Mouse (Mus musculus) embryonic fibroblast, embryonic 13.5 days (primary cell): ENCODE results near the gene Foxp1. TPM values are rescaled to one million over a fixed set of nuclear protein-coding genes. Genes with fewer than 3 reads are reported as not detected.

ENCODE experiments used
- H3K27ac ChIP-seq: 2 replicates; pipeline ENCODE4 v1.5.1; 2012; ENCODE audit warnings: low read length, control low read depth, inconsistent platforms; ENCODE audit not compliant: insufficient read depth
- H3K4me1 ChIP-seq: 2 replicates; pipeline ENCODE4 v1.6.1; 2011; ENCODE audit warnings: low read length; ENCODE audit not compliant: control insufficient read depth, insufficient read depth
- H3K4me3 ChIP-seq: 2 replicates; pipeline ENCODE4 v1.5.1; 2011; ENCODE audit warnings: mild to moderate bottlenecking, control low read depth, low read length; ENCODE audit not compliant: insufficient read depth
- CTCF ChIP-seq: IDR thresholded peaks from 2 replicates; pipeline ENCODE4 v1.5.1; 2011; ENCODE audit warnings: mild to moderate bottlenecking, control low read depth, low read length, moderate library complexity, borderline replicate concordance; ENCODE audit not compliant: insufficient read depth
- POLR2A ChIP-seq: IDR thresholded peaks from 2 replicates; pipeline ENCODE4 v1.6.1; 2011; ENCODE audit warnings: low read depth, mild to moderate bottlenecking, control low read depth, low read length, moderate library complexity
- polyA plus RNA-seq: library from polyadenylated mRNA; stranded (reverse); fragments of >200 nt; gene quantifications from 2 replicates; pipeline ENCODE4 v1.2.4, GENCODE M21; 2011; ENCODE audit warnings: low read depth; ENCODE audit not compliant: missing spikeins, insufficient read length

The Foxp1 gene
- polyA plus RNA-seq, 1 experiment = 137 TPM

DNA sequence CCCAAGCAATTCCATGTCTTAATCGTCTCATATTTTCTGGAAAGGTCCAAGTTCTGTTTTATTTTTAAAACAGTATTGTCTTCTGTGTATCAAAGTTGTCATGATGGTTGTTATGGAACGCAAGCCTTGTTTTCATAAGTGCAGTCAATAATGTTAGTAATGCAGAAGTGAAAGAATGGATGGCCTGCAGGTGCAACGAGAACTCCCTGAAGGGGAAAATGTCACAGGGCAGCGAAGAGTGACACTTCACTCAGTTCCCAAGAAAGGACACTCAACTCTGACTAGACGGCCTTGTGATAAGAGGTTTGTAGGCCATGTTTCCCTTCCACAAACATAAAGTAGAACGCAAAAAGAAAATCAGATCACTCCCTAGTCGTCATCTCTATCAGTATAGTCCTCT, 469.4 kb downstream of the Foxp1 start:
- Histone ChIP-seq H3K27ac (no peak overlapping the region), H3K4me1 (no peaks in the 10 kb centered on the region; the same call in 1 of the 2 replicates), H3K4me3 (no peak overlapping the region)
- TF ChIP-seq CTCF (no peak), POLR2A (no peak)

DNA sequence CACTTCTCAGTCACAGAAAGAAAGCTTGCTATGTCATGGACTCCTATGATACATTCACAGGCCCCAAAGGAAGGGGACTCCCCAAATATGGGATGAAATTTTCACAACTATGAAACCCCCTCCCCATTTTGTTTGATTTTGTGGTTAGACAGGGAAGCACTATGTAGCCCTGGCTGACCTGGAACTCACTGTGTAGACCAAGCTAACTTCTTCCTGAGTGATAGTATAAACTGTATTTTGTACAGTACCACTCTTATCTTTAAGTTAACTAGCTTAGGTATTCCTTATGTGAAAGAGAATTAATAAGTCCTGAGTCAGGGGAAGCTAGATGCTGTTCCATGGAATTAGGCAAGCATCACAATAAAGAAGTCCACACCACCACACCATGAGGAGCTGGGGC, 470.8 kb downstream of the Foxp1 start:
- Histone ChIP-seq H3K4me1 (no peaks in the 10 kb centered on the region; the same call in 1 of the 2 replicates), H3K4me3 (no peak overlapping the region), H3K27ac (no peak overlapping the region)
- TF ChIP-seq CTCF = no peak

GRCm38 (mm10) chr6:99050288-99051006, 472.1 kb downstream of the Foxp1 start:
- H3K4me3 ChIP-seq = no peak overlapping the region
- TF ChIP-seq POLR2A (no peak), CTCF (no peak)
- H3K27ac ChIP-seq = no peak overlapping the region
- no peaks in the 10 kb centered on the region for H3K4me1 ChIP-seq

GRCm38 (mm10) chr6:99047322-99047721, 475.2 kb downstream of the Foxp1 start:
- H3K27ac ChIP-seq = no peak overlapping the region
- peaks cover 9% of the 10 kb centered on the region; the same call in 1 of the 2 replicates for H3K4me1 ChIP-seq
- H3K4me3 ChIP-seq = no peak overlapping the region
- TF ChIP-seq POLR2A (no peak), CTCF (no peak)

DNA sequence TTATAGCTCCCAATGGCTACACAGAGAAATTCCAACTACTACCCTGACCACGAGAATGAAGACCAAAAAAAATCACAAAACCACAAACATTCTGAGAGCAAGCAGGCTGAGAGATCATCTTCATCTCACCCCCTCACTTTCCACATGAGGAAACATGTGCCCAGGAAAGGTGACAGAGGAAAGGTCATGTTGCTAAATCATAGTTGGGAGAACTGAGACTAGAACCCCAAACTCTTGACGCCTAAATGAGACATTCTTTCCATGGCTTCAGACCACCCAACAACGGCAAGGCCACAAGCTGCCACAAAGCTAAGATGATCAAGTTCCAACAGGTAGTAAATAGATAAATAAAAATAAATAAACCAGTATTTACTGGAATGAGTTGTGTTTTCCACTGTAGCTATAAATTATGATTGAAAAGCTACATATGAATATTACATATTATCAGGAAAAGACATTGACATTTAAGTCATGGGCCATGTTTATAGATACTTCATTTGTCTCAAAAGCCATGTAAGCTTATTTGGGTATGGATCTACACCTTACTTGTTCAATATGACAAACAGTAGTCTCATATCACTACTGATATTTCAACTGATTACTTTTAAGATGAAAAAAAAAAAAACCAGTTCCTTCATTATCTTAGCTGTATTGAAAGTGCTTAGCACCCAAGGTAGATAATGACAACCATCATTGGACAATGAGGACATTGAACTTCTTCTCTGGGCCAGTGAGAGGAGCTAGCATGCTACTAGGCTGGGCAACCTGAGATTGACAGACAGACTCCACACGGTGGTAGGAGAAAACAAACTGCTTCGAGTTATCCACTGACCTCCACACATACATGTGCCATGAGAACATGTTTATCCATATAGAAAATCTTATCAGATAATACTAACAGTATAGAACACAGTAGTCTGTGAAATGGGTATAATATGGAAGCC, 476.4 kb downstream of the Foxp1 start:
- no peak for TF ChIP-seq CTCF
- no peak for TF ChIP-seq POLR2A
- H3K27ac ChIP-seq = no peak overlapping the region
- H3K4me3 ChIP-seq = no peak overlapping the region
- peaks cover 9% of the 10 kb centered on the region; the same call in 1 of the 2 replicates for H3K4me1 ChIP-seq

DNA sequence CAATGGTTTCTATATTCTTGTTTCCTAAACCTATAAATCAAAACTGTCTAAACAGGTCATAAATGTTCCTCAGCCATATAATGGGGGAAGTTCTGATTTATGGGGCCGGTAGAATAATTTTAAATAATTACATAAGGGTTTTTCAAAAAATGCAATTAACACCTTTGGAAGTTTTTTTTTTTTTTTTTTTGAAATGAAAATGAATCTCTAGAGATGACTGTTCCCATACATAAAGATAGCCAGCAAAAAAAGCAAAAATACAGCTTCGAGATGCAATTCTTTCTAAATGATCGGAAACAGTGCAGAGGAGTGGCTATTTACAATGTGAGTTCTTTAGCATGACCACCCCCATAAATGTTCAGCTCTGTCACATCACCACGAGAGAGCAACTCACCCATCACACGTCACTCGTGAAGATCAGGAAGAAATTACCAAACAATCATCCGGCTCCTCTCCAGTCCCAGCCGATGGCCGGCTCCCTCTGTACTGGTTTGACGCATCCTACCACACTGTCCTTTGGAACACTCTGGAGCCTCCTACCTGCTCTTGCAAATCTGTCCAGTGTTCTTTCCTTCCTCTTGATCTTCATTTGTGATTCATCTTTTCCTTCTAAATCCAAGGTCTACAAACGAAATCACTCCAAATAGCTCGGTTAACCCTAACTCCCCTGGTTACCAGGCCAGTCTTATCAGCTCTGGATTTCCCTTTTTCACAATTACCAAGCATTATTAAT, 478.4 kb downstream of the Foxp1 start:
- no peak overlapping the region for H3K4me3 ChIP-seq
- TF ChIP-seq POLR2A = no peak
- TF ChIP-seq CTCF = no peak
- H3K4me1 ChIP-seq = peaks cover 9% of the 10 kb centered on the region; the same call in 1 of the 2 replicates
- no peak overlapping the region for H3K27ac ChIP-seq

DNA sequence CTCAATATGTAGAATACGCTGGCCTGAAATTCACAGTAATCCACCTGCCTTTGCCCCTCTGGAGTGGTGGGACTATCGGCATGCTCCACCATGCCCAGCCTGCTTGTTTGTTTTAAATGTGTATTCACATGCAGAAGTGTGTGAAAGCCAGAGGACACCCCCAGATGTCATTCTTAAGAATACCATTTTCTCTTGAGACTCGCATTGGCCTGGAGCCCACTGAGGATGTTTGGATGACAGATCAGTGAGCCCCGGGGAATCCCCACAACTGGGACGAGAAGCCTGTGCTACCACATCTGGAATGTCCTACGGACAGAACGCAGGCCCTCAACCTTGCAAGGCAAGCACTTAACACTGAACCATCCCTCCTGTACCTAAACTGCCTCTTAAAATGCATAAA, 479.3 kb downstream of the Foxp1 start:
- H3K27ac ChIP-seq = no peak overlapping the region
- H3K4me3 ChIP-seq = no peak overlapping the region
- TF ChIP-seq POLR2A (no peak), CTCF (no peak)
- peaks cover 9% of the 10 kb centered on the region; the same call in 1 of the 2 replicates for H3K4me1 ChIP-seq

DNA sequence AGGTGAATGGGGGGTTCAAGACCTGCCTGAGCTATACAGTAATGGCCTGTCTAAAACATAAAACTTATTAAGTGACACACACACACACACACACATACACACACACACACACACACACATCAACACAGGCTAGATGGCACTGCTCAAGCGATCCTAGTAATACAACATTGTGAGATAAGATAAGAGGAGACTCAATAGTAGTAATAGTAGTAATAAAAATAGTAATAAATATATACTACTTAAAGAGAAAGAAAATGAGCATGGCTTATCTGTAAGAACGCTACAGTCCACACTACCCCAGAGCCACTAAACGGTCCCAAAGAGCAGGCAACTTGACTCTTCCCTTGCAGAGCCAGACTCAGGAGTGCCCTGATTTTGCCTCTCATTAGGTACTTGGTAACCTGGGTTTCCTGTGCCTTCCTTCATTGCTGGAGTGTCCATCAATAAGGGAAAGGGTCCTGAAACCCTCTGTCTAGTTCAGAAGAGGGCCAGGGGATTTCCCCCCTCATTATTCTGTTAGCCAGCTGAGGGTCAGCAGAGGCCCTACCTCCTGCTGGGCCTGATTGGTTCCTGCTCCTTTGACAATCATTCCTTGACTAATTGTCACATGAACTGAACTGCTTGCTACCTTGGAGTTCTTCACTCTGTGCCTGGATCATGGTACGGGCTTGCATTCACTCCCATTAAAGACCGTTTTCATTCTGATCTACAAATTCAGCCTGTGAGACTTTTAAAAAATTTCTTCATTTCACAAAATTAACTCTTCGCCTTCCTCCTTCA, 480.2 kb downstream of the Foxp1 start:
- Histone ChIP-seq H3K4me1 (peaks cover 9% of the 10 kb centered on the region; the same call in 1 of the 2 replicates), H3K4me3 (no peak overlapping the region), H3K27ac (no peak overlapping the region)
- no peak for TF ChIP-seq POLR2A

DNA sequence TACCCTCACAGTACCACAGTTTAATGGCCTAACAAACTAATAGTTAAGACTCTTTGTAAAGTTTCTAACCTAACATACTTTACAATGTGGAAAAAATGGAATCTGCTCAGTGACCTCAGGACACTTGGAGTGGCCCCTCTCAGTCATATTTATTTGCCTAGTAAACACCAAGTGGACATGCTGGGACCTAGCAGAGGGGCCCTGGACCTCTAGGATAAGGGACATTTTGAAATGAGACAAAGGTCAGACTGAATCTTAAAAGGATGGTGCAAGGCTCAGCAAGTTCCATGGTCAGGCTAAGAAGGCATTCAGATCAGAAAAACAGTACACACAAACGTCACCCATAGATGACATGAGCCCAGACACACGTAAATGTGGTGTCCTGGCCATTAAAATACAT, 483.5 kb downstream of the Foxp1 start:
- Histone ChIP-seq H3K4me1 (peaks cover 7% of the 10 kb centered on the region; the same call in 1 of the 2 replicates), H3K4me3 (no peak overlapping the region), H3K27ac (no peak overlapping the region)
- TF ChIP-seq POLR2A (no peak), CTCF (no peak)
